Mouse (Mus musculus) megakaryocyte progenitor cell, adult 5-6 weeks (primary cell): ENCODE measurements around the gene Csn2. TPM values are rescaled to one million over a fixed set of nuclear protein-coding genes. Genes with fewer than 3 reads are reported as not detected.

Source experiments
- ATAC-seq: replicated peaks from 2 replicates; pipeline ENCODE4 v1.8.0; 2016; ENCODE audit warnings: mild to moderate bottlenecking, moderate TSS enrichment, inconsistent platforms; ENCODE audit not compliant: poor library complexity
- total RNA-seq, 2 experiments: library from RNA; stranded (forward) in 1 of 2; stranded (reverse) in 1 of 2; fragments of 157-497, 149-512 nt in 1 of 2; fragments of 200-1000 nt in 1 of 2; gene quantifications; 2 replicates each; pipeline versions ENCODE4 v1.2.3 to v1.2.4; 2015 to 2017

Gene Csn2
- total RNA-seq (2015) = not detected in 2 replicates
- total RNA-seq (2017) = not detected in 2 replicates

- ATAC-seq = no peak
Measured at GRCm38 (mm10) chr5:87699530-87699929, at the start of gene Csn2. Gene Csn2, minus strand, starts transcription at chr5:87699630.

DNA sequence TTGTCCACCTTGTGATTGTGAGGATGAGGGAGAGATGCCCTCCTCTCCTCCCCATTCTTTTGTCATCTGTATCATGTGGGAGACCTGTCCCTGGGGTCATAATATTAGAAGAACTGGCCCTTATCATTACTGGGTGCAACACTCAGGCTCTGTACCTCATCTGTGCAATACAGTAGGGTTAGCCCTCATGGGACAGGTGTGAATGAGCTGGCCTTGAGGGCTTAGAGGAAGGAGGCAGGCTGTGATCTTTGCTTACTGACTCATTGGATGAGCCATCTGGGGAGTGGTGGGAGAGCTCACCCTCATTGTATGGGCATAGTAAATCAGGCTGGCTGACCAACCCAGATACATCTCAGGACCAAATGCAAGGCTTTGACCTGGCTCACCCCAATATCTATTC, 35.4 kb upstream of the Csn2 start:
- no peak for ATAC-seq

DNA sequence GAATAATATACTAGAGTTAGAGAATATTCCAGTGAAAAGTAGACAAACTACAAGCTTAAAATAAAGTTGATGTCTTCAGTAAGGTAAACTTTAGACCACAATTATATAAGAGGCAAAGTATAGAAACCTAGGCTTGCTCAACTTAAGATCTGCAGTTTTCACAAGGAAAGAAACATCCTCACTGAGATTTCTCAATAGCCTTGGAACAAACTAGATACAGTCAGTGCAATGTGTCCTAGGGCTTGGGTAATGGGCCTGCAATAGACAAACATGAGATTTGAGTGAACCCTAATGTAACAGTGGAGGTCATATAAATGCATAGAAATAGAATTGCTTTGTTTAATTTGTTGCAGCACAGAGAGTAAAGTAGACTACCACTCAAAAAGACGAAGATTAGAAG, 6.5 kb upstream of the Csn2 start:
- no peak for ATAC-seq

DNA sequence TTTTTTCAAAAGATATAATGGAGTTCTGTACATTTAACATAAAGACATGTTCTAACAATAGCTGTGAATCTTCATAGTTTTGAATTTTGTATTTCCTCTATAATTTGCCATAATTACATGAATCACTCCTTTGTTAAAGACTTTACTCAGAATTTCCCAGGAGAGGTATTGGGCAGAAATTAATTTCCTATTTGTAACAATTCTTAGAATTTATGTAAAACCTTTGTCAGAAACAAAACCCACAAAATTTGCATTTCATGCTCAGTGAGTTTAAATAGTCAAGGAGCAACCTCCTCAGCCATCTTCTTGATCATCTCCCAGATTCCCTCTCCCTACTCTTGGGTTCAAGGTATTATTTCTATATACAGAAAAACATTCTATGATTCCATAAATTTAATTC, 33.5 kb downstream of the Csn2 start, which contains the start of gene Csn1s1:
Gene Csn1s1, plus strand, starts transcription at position 301 of the 400 bp plus-strand sequence.
- no peak for ATAC-seq

- ATAC-seq = no peak
Measured at GRCm38 (mm10) chr5:87642787-87643186, 56.6 kb downstream of the Csn2 start.

Other genes with a start within 250 kb of the Csn2 start
- not detected in 2 replicates for gene Ugt2a2, start 217.4 kb downstream of the Csn2 start, total RNA-seq (2015)
- gene Ugt2a2, start 217.4 kb downstream of the Csn2 start, total RNA-seq (2017) = not detected in 2 replicates
- not detected in 2 replicates for gene Gm43638, start 212.8 kb downstream of the Csn2 start, total RNA-seq (2015)
- not detected in 2 replicates for gene Gm43638, start 212.8 kb downstream of the Csn2 start, total RNA-seq (2017)
- not detected in 2 replicates for gene Ugt2a1, start 208.8 kb downstream of the Csn2 start, total RNA-seq (2015)
- not detected in 2 replicates for gene Ugt2a1, start 208.8 kb downstream of the Csn2 start, total RNA-seq (2017)
- gene Sult1b1, start 161.4 kb downstream of the Csn2 start, total RNA-seq (2015) = not detected in 2 replicates
- gene Sult1b1, start 161.4 kb downstream of the Csn2 start, total RNA-seq (2017) = not detected in 2 replicates
- not detected in 2 replicates for gene Sult1d1, start 130.6 kb downstream of the Csn2 start, total RNA-seq (2015)
- not detected in 2 replicates for gene Sult1d1, start 130.6 kb downstream of the Csn2 start, total RNA-seq (2017)
- not detected in 2 replicates for gene Sult1e1, start 108.0 kb downstream of the Csn2 start, total RNA-seq (2015)
- not detected in 2 replicates for gene Sult1e1, start 108.0 kb downstream of the Csn2 start, total RNA-seq (2017)
- gene Csn1s1, start 33.4 kb downstream of the Csn2 start, total RNA-seq (2015) = not detected in 2 replicates
- not detected in 2 replicates for gene Csn1s1, start 33.4 kb downstream of the Csn2 start, total RNA-seq (2017)
- not detected in 2 replicates for gene Csn1s2a, start 74.9 kb upstream of the Csn2 start, total RNA-seq (2015)
- not detected in 2 replicates for gene Csn1s2a, start 74.9 kb upstream of the Csn2 start, total RNA-seq (2017)
- not detected in 2 replicates for gene Csn1s2b, start 108.5 kb upstream of the Csn2 start, total RNA-seq (2015)
- not detected in 2 replicates for gene Csn1s2b, start 108.5 kb upstream of the Csn2 start, total RNA-seq (2017)
- not detected in 2 replicates for gene Prr27, start 126.1 kb upstream of the Csn2 start, total RNA-seq (2015)
- not detected in 2 replicates for gene Prr27, start 126.1 kb upstream of the Csn2 start, total RNA-seq (2017)
- gene Odam, start 185.4 kb upstream of the Csn2 start, total RNA-seq (2015) = not detected in 2 replicates
- not detected in 2 replicates for gene Odam, start 185.4 kb upstream of the Csn2 start, total RNA-seq (2017)
- gene Csn3, start 225.9 kb upstream of the Csn2 start, total RNA-seq (2015) = not detected in 2 replicates
- not detected in 2 replicates for gene Csn3, start 225.9 kb upstream of the Csn2 start, total RNA-seq (2017)